Comparison of ENCODE assay signal across 9 mouse cellular contexts in the genomic region with DNA sequence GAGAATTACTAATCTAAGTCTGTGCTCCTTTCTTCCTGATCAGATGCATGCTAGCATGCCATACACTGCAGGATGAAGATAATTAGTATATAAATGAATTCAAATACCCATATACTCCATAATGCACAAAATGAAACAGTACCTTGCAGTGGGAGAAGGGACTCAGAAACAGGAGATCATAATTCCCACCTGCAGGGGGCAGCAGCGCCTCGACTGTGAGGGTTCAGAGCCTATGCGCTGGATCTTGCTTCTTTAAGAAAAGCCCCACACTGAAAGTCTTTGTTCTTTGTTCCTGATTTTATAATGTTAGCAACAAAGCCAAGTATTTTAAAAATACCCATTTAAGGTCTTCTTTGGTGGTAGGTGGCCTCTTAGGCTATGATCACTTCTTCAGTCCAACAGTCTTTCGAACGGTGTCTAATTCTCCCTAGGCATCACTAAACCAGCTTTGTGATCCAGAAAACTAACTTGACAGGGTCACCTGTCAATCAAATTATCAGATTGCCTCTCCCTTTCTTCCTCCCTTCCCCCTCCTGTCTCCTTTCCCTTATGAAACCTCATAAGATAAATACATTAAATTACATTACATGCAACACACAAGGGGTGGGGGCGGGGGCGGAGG. TPM values are rescaled to one million over a fixed set of nuclear protein-coding genes. Genes with fewer than 3 reads are reported as not detected.
A peak's percentile ranks its signal among the peaks of the same experiment; 100 is the strongest.
DNase-seq lines count a peak whose midpoint lies in the region; ATAC-seq and TF ChIP-seq lines count a peak whose summit lies in the region.
"Had no signal": no experiment of that assay in that cellular context is flagged by ENCODE, and none has a peak within 500 bp of the region (broad histone marks: within the 10 kb centered on the region; RNA-seq: fewer than 3 reads in every experiment).

No protein-coding gene starts in this region.

- H3K36me3 ChIP-seq in limb, embryonic 11.5 days (ENCODE audit: control insufficient read depth, insufficient read depth, low read length): no peaks in the 10 kb centered on the region
- no peaks in the 10 kb centered on the region for H3K36me3 ChIP-seq in limb, embryonic 10.5 days
- no peaks in the 10 kb centered on the region for H3K36me3 ChIP-seq in forebrain, embryonic 14.5 days (ENCODE audit: control insufficient read depth, insufficient read depth, low read length)
- H3K36me3 ChIP-seq in hindbrain, postnatal 0 days (ENCODE audit: insufficient read depth, low read length): no peaks in the 10 kb centered on the region
- no peaks in the 10 kb centered on the region for H3K36me3 ChIP-seq in thymus, adult 2 months (ENCODE audit: control insufficient read depth, insufficient read depth, low read length)
- H3K36me3 ChIP-seq: embryonic facial prominence, embryonic 12.5 days had no signal

- DNase-seq in limb, embryonic 11.5 days (ENCODE audit: low spot score): peak; percentile 67
- no peak for DNase-seq in limb, embryonic 10.5 days (ENCODE audit: low spot score)
- peak; percentile 54 for DNase-seq in brain, embryonic 18.5 days (ENCODE audit: low read depth, low spot score)
- peak; percentile 84 for DNase-seq in forebrain, embryonic 14.5 days (ENCODE audit: low spot score)
- DNase-seq in hindbrain, postnatal 0 days (ENCODE audit: low spot score): peak; percentile 84
- DNase-seq in left cerebral cortex, postnatal 4 days: peak; percentile 72
- DNase-seq in thymus, adult 2 months: peak; percentile 82

- H3K9me3 ChIP-seq in limb, embryonic 11.5 days (ENCODE audit: control insufficient read depth, low read length): no peaks in the 10 kb centered on the region
- H3K9me3 ChIP-seq in limb, embryonic 10.5 days (replicated peaks): no peaks in the 10 kb centered on the region
- H3K9me3 ChIP-seq in forebrain, embryonic 14.5 days (replicated peaks; ENCODE audit: control insufficient read depth, low read length): no peaks in the 10 kb centered on the region
- H3K9me3 ChIP-seq in hindbrain, postnatal 0 days (ENCODE audit: low read length): no peaks in the 10 kb centered on the region
- H3K9me3 ChIP-seq: embryonic facial prominence, embryonic 12.5 days had no signal

- no peaks in the 10 kb centered on the region for H3K4me1 ChIP-seq in limb, embryonic 11.5 days (ENCODE audit: control insufficient read depth, insufficient read depth, low read length)
- H3K4me1 ChIP-seq in limb, embryonic 10.5 days: peaks cover 5% of the 10 kb centered on the region; the same call in 1 of the 2 replicates
- H3K4me1 ChIP-seq in forebrain, embryonic 14.5 days (ENCODE audit: control insufficient read depth, insufficient read depth, low read length): no peaks in the 10 kb centered on the region
- no peaks in the 10 kb centered on the region for H3K4me1 ChIP-seq in hindbrain, postnatal 0 days (ENCODE audit: insufficient read depth, low read length)
- no peaks in the 10 kb centered on the region for H3K4me1 ChIP-seq in thymus, adult 2 months (replicated peaks; ENCODE audit: control insufficient read depth, insufficient read depth, low read length)
- H3K4me1 ChIP-seq: embryonic facial prominence, embryonic 12.5 days had no signal

- no peak overlapping the region for H3K27ac ChIP-seq in limb, embryonic 11.5 days (replicated peaks; ENCODE audit: low read depth, low read length)
- H3K27ac ChIP-seq in limb, embryonic 10.5 days: no peak overlapping the region
- no peak overlapping the region for H3K27ac ChIP-seq in forebrain, embryonic 14.5 days (ENCODE audit: low read depth, low read length)
- H3K27ac ChIP-seq in hindbrain, postnatal 0 days: no peak overlapping the region
- H3K27ac ChIP-seq in thymus, adult 2 months (ENCODE audit: control insufficient read depth, insufficient read depth, low read length): no peak overlapping the region
- H3K27ac ChIP-seq: embryonic facial prominence, embryonic 12.5 days had no signal

- H3K9ac ChIP-seq in limb, embryonic 11.5 days (ENCODE audit: low read length): no peak overlapping the region
- no peak overlapping the region for H3K9ac ChIP-seq in forebrain, embryonic 14.5 days (ENCODE audit: low read length)
- no peak overlapping the region for H3K9ac ChIP-seq in hindbrain, postnatal 0 days (replicated peaks; ENCODE audit: low read length)
- H3K9ac ChIP-seq: embryonic facial prominence, embryonic 12.5 days had no signal

- 84% methylated on average over 7 of the region's 7 CpGs for WGBS in limb, embryonic 11.5 days
- WGBS in limb, embryonic 10.5 days: 88% methylated on average over 7 of the region's 7 CpGs
- 68% methylated on average over 7 of the region's 7 CpGs for WGBS in forebrain, embryonic 14.5 days
- 74% methylated on average over 7 of the region's 7 CpGs for WGBS in hindbrain, postnatal 0 days
- WGBS in thymus, adult 2 months: 74% methylated on average over 7 of the region's 7 CpGs

- no peak overlapping the region for H3K4me3 ChIP-seq in limb, embryonic 11.5 days (ENCODE audit: low read depth, low read length)
- no peak overlapping the region for H3K4me3 ChIP-seq in limb, embryonic 10.5 days
- H3K4me3 ChIP-seq in forebrain, embryonic 14.5 days (ENCODE audit: low read depth, low read length): no peak overlapping the region
- no peak overlapping the region for H3K4me3 ChIP-seq in hindbrain, postnatal 0 days (ENCODE audit: low read length)
- no peak overlapping the region for H3K4me3 ChIP-seq in thymus, adult 2 months (ENCODE audit: control insufficient read depth, insufficient read depth, low read length)
- H3K4me3 ChIP-seq: embryonic facial prominence, embryonic 12.5 days had no signal

- H3K4me2 ChIP-seq in limb, embryonic 11.5 days (ENCODE audit: low read depth, severe bottlenecking): no peak overlapping the region
- no peak overlapping the region for H3K4me2 ChIP-seq in forebrain, embryonic 14.5 days (ENCODE audit: low read length)
- no peak overlapping the region for H3K4me2 ChIP-seq in hindbrain, postnatal 0 days (ENCODE audit: low read depth, low read length)
- H3K4me2 ChIP-seq: embryonic facial prominence, embryonic 12.5 days had no signal

- no peaks in the 10 kb centered on the region for H3K27me3 ChIP-seq in limb, embryonic 11.5 days (ENCODE audit: control insufficient read depth, insufficient read depth, low read length)
- no peaks in the 10 kb centered on the region for H3K27me3 ChIP-seq in limb, embryonic 10.5 days (ENCODE audit: low read depth, poor library complexity, severe bottlenecking)
- H3K27me3 ChIP-seq in forebrain, embryonic 14.5 days (replicated peaks; ENCODE audit: control insufficient read depth, insufficient read depth, low read length): no peaks in the 10 kb centered on the region
- H3K27me3 ChIP-seq in hindbrain, postnatal 0 days (ENCODE audit: insufficient read depth, low read length): no peaks in the 10 kb centered on the region
- H3K27me3 ChIP-seq in thymus, adult 2 months (ENCODE audit: control insufficient read depth, insufficient read depth, low read length): no peaks in the 10 kb centered on the region
- H3K27me3 ChIP-seq: embryonic facial prominence, embryonic 12.5 days had no signal

- TF ChIP-seq CTCF in hindbrain, postnatal 0 days (IDR thresholded peaks at IDR 0.05; ENCODE audit: low read depth): peak; percentile 80
- TF ChIP-seq CTCF in thymus, adult 2 months (IDR thresholded peaks at IDR 0.05; ENCODE audit: borderline replicate concordance, control insufficient read depth, extremely low read depth, insufficient read depth, low read length, poor library complexity): no peak

- ATAC-seq in limb, embryonic 11.5 days (ENCODE audit: insufficient number of reproducible peaks, low FRiP score, low TSS enrichment, low read depth): no peak; the same call in 1 of the 2 replicates
- ATAC-seq in forebrain, embryonic 14.5 days: peak; percentile 86
- peak; percentile 81 for ATAC-seq in hindbrain, postnatal 0 days
- ATAC-seq in neutrophil, adult 5-6 weeks (ENCODE audit: extremely low read depth, insufficient number of reproducible peaks, low FRiP score, poor library complexity, severe bottlenecking): peak; percentile 91

- intact Hi-C loops in left cerebral cortex, postnatal 4 days (cut with DNase I): no loop called here

- TF ChIP-seq POLR2A in thymus, adult 2 months (IDR thresholded peaks at IDR 0.05; ENCODE audit: control insufficient read depth, extremely low read depth, insufficient read depth, low read length, poor library complexity): no peak

RNA-seq across cellular contexts. Expression of a gene that starts 15.7 kb away (rescaled TPM):
- 241 and 257 TPM in 2 replicates for polyA plus RNA-seq in limb, embryonic 11.5 days (2014; fragmentation: Nextera tagmentation; extraction: Ambion mirVana)
- 169 and 192 TPM in 2 replicates for polyA plus RNA-seq in limb, embryonic 10.5 days (2016; fragmentation: Nextera tagmentation; extraction: Ambion mirVana)
- polyA plus RNA-seq in forebrain, embryonic 14.5 days (2014; fragmentation: Nextera tagmentation; extraction: Ambion mirVana): 301 and 315 TPM in 2 replicates
- total RNA-seq in hindbrain, postnatal 0 days (2014; rRNA removed): 41.7 and 42.5 TPM in 2 replicates
- polyA plus RNA-seq in hindbrain, postnatal 0 days (2015; fragmentation: Nextera tagmentation; extraction: Ambion mirVana): 318 and 346 TPM in 2 replicates
- 100 to 1,000 TPM; 260 to 298 TPM for total RNA-seq in left cerebral cortex, postnatal 4 days (2021)
- total RNA-seq in neutrophil, adult 5-6 weeks (2017): 139 and 158 TPM in 2 replicates
- 3.4 and 3.6 TPM in 2 replicates for polyA plus RNA-seq in thymus, adult 2 months (2012; rRNA removed)

RNA-seq across cellular contexts. Expression of a gene that starts 56.0 kb away (rescaled TPM):
- 3.4 and 4.7 TPM in 2 replicates for polyA plus RNA-seq in limb, embryonic 11.5 days (2014; fragmentation: Nextera tagmentation; extraction: Ambion mirVana)
- polyA plus RNA-seq in limb, embryonic 10.5 days (2016; fragmentation: Nextera tagmentation; extraction: Ambion mirVana): 3.4 and 4.4 TPM in 2 replicates
- 23.8 and 33.6 TPM in 2 replicates for polyA plus RNA-seq in forebrain, embryonic 14.5 days (2014; fragmentation: Nextera tagmentation; extraction: Ambion mirVana)
- total RNA-seq in hindbrain, postnatal 0 days (2014; rRNA removed): 33.2 and 38.2 TPM in 2 replicates
- polyA plus RNA-seq in hindbrain, postnatal 0 days (2015; fragmentation: Nextera tagmentation; extraction: Ambion mirVana): 64.7 and 67.7 TPM in 2 replicates
- total RNA-seq in left cerebral cortex, postnatal 4 days (2021): 10 to 100 TPM; 34.1 to 39.5 TPM
- 5.9 TPM in 2 replicates for total RNA-seq in neutrophil, adult 5-6 weeks (2017)
- polyA plus RNA-seq in thymus, adult 2 months (2012; rRNA removed): 3.8 and 4.2 TPM in 2 replicates

RNA-seq across cellular contexts. Expression of a gene that starts 56.3 kb away (rescaled TPM):
- polyA plus RNA-seq in limb, embryonic 11.5 days (2014; fragmentation: Nextera tagmentation; extraction: Ambion mirVana): 16.1 and 16.5 TPM in 2 replicates
- polyA plus RNA-seq in limb, embryonic 10.5 days (2016; fragmentation: Nextera tagmentation; extraction: Ambion mirVana): 20.0 and 21.3 TPM in 2 replicates
- polyA plus RNA-seq in forebrain, embryonic 14.5 days (2014; fragmentation: Nextera tagmentation; extraction: Ambion mirVana): 2.9 and 3.4 TPM in 2 replicates
- total RNA-seq in hindbrain, postnatal 0 days (2014; rRNA removed): 4.2 and 5.5 TPM in 2 replicates
- 3.9 and 7.8 TPM in 2 replicates for polyA plus RNA-seq in hindbrain, postnatal 0 days (2015; fragmentation: Nextera tagmentation; extraction: Ambion mirVana)
- 1 to 10 TPM; 4.0 to 4.8 TPM for total RNA-seq in left cerebral cortex, postnatal 4 days (2021)
- total RNA-seq in neutrophil, adult 5-6 weeks (2017): 8.4 and 11.8 TPM in 2 replicates
- 6.3 and 6.7 TPM in 2 replicates for polyA plus RNA-seq in thymus, adult 2 months (2012; rRNA removed)

Comparison
In these comparisons a context has a peak if more than half of its experiments do, and no peak if none do; other contexts are left out.
1. RNA of a gene that starts 15.7 kb away (polyA plus RNA-seq): 318 to 346 TPM in hindbrain, postnatal 0 days, 301 to 315 TPM in forebrain, embryonic 14.5 days, 241 to 257 TPM in limb, embryonic 11.5 days and 169 to 192 TPM in limb, embryonic 10.5 days; 3.4 to 3.6 TPM in thymus, adult 2 months; every median in the first group is over 10 times any median in the second.